Mouse (Mus musculus) intestine, postnatal 0 days (tissue): ENCODE measurements around the gene Fndc10. TPM values are rescaled to one million over a fixed set of nuclear protein-coding genes. Genes with fewer than 3 reads are reported as not detected.
A peak's percentile ranks its signal among the peaks of the same experiment; 100 is the strongest.
"Not testable (repeated sequence)": the region's sequence is repeated elsewhere in the genome, so short reads cannot be mapped to it uniquely, and the experiment has no call there.

ENCODE experiments used
- ATAC-seq: fragments of 200-750 bp; cut with Nextera tagmentation; 2 replicates; pipeline ENCODE4 v1.8.0; 2017; ENCODE audit warnings: mild to moderate bottlenecking, moderate TSS enrichment, moderate library complexity
- H3K27ac ChIP-seq: fragments of 300-500 bp; sonication (generic); 2 replicates; pipeline ENCODE4 v1.5.1; 2014; ENCODE audit warnings: mild to moderate bottlenecking, low read depth, low read length, moderate library complexity
- H3K27me3 ChIP-seq: fragments of 300-500 bp; sonication (generic); replicated peaks from 2 replicates; pipeline ENCODE4 v1.6.1; 2014; ENCODE audit warnings: low read length, mixed read lengths; ENCODE audit not compliant: control insufficient read depth, insufficient read depth
- H3K36me3 ChIP-seq: fragments of 300-500 bp; sonication (generic); 2 replicates; pipeline ENCODE4 v1.6.1; 2014; ENCODE audit warnings: mild to moderate bottlenecking, moderate library complexity; ENCODE audit not compliant: control insufficient read depth, insufficient read depth
- H3K4me1 ChIP-seq: fragments of 300-500 bp; sonication (generic); replicated peaks from 2 replicates; pipeline ENCODE4 v1.6.1; 2014; ENCODE audit warnings: antibody characterized with exemption, low read length, mixed read lengths; ENCODE audit not compliant: control insufficient read depth, insufficient read depth
- H3K4me2 ChIP-seq: fragments of 300-500 bp; sonication (generic); replicated peaks from 2 replicates; pipeline ENCODE4 v1.6.1; 2014; ENCODE audit warnings: low read depth, mild to moderate bottlenecking, moderate library complexity
- H3K4me3 ChIP-seq: fragments of 300-500 bp; sonication (generic); 2 replicates; pipeline ENCODE4 v1.5.1; 2014; ENCODE audit warnings: low read depth, low read length
- H3K9ac ChIP-seq: fragments of 300-500 bp; sonication (generic); 2 replicates; pipeline ENCODE4 v1.6.1; 2014; ENCODE audit warnings: mild to moderate bottlenecking, low read depth, low read length
- H3K9me3 ChIP-seq: fragments of 300-500 bp; sonication (generic); 2 replicates; pipeline ENCODE4 v1.6.1; 2016; ENCODE audit warnings: mixed run types; ENCODE audit not compliant: control insufficient read depth
- CTCF ChIP-seq: sonication (generic); IDR thresholded peaks from 2 replicates; pipeline ENCODE4 v1.5.1; 2016; ENCODE audit warnings: low read depth, mild to moderate bottlenecking, control low read depth, antibody characterized with exemption, moderate library complexity
- WGBS: fragments of 180-500 bp; shearing (Covaris S2); extraction: QIAGEN DNeasy Blood & Tissue Kit; methylation state at CpG from one replicate; pipeline ENCODE4 v1.1.7; 2014; 5-methylcytosine and 5-hydroxymethylcytosine counted together
- polyA plus RNA-seq: library from polyadenylated mRNA; unstranded; fragments of >200 nt; fragmentation: Nextera tagmentation; extraction: Ambion mirVana; gene quantifications from 2 replicates; pipeline ENCODE4 v1.2.1, GENCODE M21; 2015

The Fndc10 gene
- polyA plus RNA-seq, result 5.5 and 6.2 TPM in 2 replicates

GRCm38 (mm10) chr4:155694111-155694481 is at the start of gene Fndc10:
TSS of gene Fndc10 (plus strand) at chr4:155694342.
- WGBS, result under 1% methylated on average over 41 of the region's 47 CpGs
- Histone ChIP-seq H3K27ac (peak within 1 kb of the TSS; percentile 60; the same call in 1 of the 2 replicates), H3K4me1 (no peaks in the 10 kb centered on the region), H3K4me3 (peak within 1 kb of the TSS; percentile 67), H3K36me3 (no peaks in the 10 kb centered on the region), H3K27me3 (no peaks in the 10 kb centered on the region), H3K9ac (peak within 1 kb of the TSS; percentile 65), H3K4me2 (peak within 1 kb of the TSS; percentile 91), H3K9me3 (no peaks in the 10 kb centered on the region)
- peak; percentile 49 for ATAC-seq
- peak; percentile 35 for TF ChIP-seq CTCF

GRCm38 (mm10) chr4:155645308-155645707 is 48.8 kb upstream of the Fndc10 start, which contains the start of gene Gm10563:
TSS of gene Gm10563 (minus strand) at chr4:155645408.
- not testable (repeated sequence) for H3K9me3 ChIP-seq, H3K4me3 ChIP-seq, ATAC-seq, H3K4me1 ChIP-seq, H3K27me3 ChIP-seq, H3K4me2 ChIP-seq, H3K9ac ChIP-seq
- WGBS, result 90% methylated on average over 2 of the region's 2 CpGs
- H3K36me3 ChIP-seq, result peaks cover 69% of the 10 kb centered on the region
- 0 out of 2 replicates have a peak within 1 kb of the TSS, but pooled peaks have one; percentile 28 for H3K27ac ChIP-seq

GRCm38 (mm10) chr4:155645721-155646120 is 48.4 kb upstream of the Fndc10 start:
- Histone ChIP-seq H3K27me3 (no peaks in the 10 kb centered on the region), H3K4me1 (no peaks in the 10 kb centered on the region), H3K9me3 (no peaks in the 10 kb centered on the region), H3K27ac (0 out of 2 replicates have a peak overlapping the region, but pooled peaks have one; percentile 28), H3K4me3 (no peak overlapping the region), H3K4me2 (no peak overlapping the region), H3K9ac (no peak overlapping the region), H3K36me3 (peaks cover 69% of the 10 kb centered on the region)
- WGBS, result 79% methylated on average over 5 of the region's 5 CpGs
- no peak for TF ChIP-seq CTCF
- ATAC-seq, result peak; percentile 18; the same call in 1 of the 2 replicates

GRCm38 (mm10) chr4:155649355-155649754 is 44.8 kb upstream of the Fndc10 start:
- Histone ChIP-seq H3K27me3 (0 out of 2 replicates have a peak, but pooled peaks cover 10% of the 10 kb centered on the region), H3K4me3 (no peak overlapping the region), H3K4me1 (peaks cover 14% of the 10 kb centered on the region), H3K27ac (peak overlapping the region; percentile 28; the same call in 1 of the 2 replicates), H3K36me3 (peaks cover 51% of the 10 kb centered on the region), H3K9ac (no peak overlapping the region), H3K9me3 (no peaks in the 10 kb centered on the region), H3K4me2 (no peak overlapping the region)
- 88% methylated on average over 11 of the region's 11 CpGs for WGBS
- no peak for TF ChIP-seq CTCF
- ATAC-seq, result no peak

- H3K4me2 ChIP-seq, result peak overlapping the region; percentile 89
- TF ChIP-seq CTCF, result no peak
- H3K27ac ChIP-seq, result peak overlapping the region; percentile 60
- peaks cover 51% of the 10 kb centered on the region for H3K36me3 ChIP-seq
- H3K9ac ChIP-seq, result no peak overlapping the region
- 0 out of 2 replicates have a peak overlapping the region, but pooled peaks have one; percentile 43 for H3K4me3 ChIP-seq
- H3K9me3 ChIP-seq, result no peaks in the 10 kb centered on the region
- H3K4me1 ChIP-seq, result peaks cover 17% of the 10 kb centered on the region
- ATAC-seq, result peak; percentile 62
- 0 out of 2 replicates have a peak, but pooled peaks cover 10% of the 10 kb centered on the region for H3K27me3 ChIP-seq
- 35% methylated on average over 15 of the region's 15 CpGs for WGBS
These were observed 42.4 kb upstream of the Fndc10 start for GRCm38 (mm10) chr4:155651553-155652269.

GRCm38 (mm10) chr4:155652283-155653085 is 41.7 kb upstream of the Fndc10 start:
- 33% methylated on average over 36 of the region's 36 CpGs for WGBS
- TF ChIP-seq CTCF, result no peak
- Histone ChIP-seq H3K27me3 (0 out of 2 replicates have a peak, but pooled peaks cover 10% of the 10 kb centered on the region), H3K4me3 (peak overlapping the region; percentile 43), H3K4me1 (peaks cover 17% of the 10 kb centered on the region), H3K27ac (peak overlapping the region; percentile 66; the same call in 1 of the 2 replicates), H3K36me3 (peaks cover 53% of the 10 kb centered on the region), H3K4me2 (peak overlapping the region; percentile 89), H3K9me3 (no peaks in the 10 kb centered on the region), H3K9ac (peak overlapping the region; percentile 64)
- ATAC-seq, result no peak
